Mouse (Mus musculus) lung, embryonic 16.5 days (tissue): Measurements from ENCODE around the gene Lpcat1. TPM values are rescaled to one million over a fixed set of nuclear protein-coding genes. Genes with fewer than 3 reads are reported as not detected.
A peak's percentile ranks its signal among the peaks of the same experiment; 100 is the strongest.

Experiments
- ATAC-seq: fragments of 200-750 bp; cut with Nextera tagmentation; 2 replicates; pipeline ENCODE4 v1.8.0; 2017; ENCODE audit warnings: low read depth, mild to moderate bottlenecking, moderate library complexity
- H3K27ac ChIP-seq: fragments of 300-500 bp; sonication (generic); 2 replicates; pipeline ENCODE4 v1.5.1; 2014; ENCODE audit warnings: mild to moderate bottlenecking, control low read depth, low read length
- H3K27me3 ChIP-seq: fragments of 300-500 bp; sonication (generic); 2 replicates; pipeline ENCODE4 v1.6.1; 2014; ENCODE audit warnings: low read depth, low read length, mixed read lengths; ENCODE audit not compliant: control insufficient read depth, insufficient read depth
- H3K36me3 ChIP-seq: fragments of 300-500 bp; sonication (generic); 2 replicates; pipeline ENCODE4 v1.6.1; 2014; ENCODE audit warnings: low read length; ENCODE audit not compliant: control insufficient read depth, insufficient read depth
- H3K4me1 ChIP-seq: fragments of 300-500 bp; sonication (generic); replicated peaks from 2 replicates; pipeline ENCODE4 v1.6.1; 2014; ENCODE audit warnings: low read length, mixed read lengths; ENCODE audit not compliant: control insufficient read depth, insufficient read depth
- H3K4me2 ChIP-seq: fragments of 300-500 bp; sonication (generic); 2 replicates; pipeline ENCODE4 v1.6.1; 2014; ENCODE audit warnings: low read depth, low read length, control low read depth
- H3K4me3 ChIP-seq: fragments of 300-500 bp; sonication (generic); 2 replicates; pipeline ENCODE4 v1.5.1; 2014; ENCODE audit warnings: mild to moderate bottlenecking, low read length, control low read depth
- H3K9ac ChIP-seq: fragments of 300-500 bp; sonication (generic); 2 replicates; pipeline ENCODE4 v1.6.1; 2014; ENCODE audit warnings: low read length, control low read depth
- H3K9me3 ChIP-seq: fragments of 300-500 bp; sonication (generic); 2 replicates; pipeline ENCODE4 v1.6.1; 2016; ENCODE audit warnings: low read length; ENCODE audit not compliant: control insufficient read depth
- WGBS: fragments of 180-500 bp; shearing (Covaris S2); extraction: QIAGEN DNeasy Blood & Tissue Kit; methylation state at CpG from one replicate; pipeline ENCODE4 v1.1.7; 2014; 5-methylcytosine and 5-hydroxymethylcytosine counted together
- polyA plus RNA-seq: library from polyadenylated mRNA; unstranded; fragments of >200 nt; fragmentation: Nextera tagmentation; extraction: Ambion mirVana; gene quantifications from 2 replicates; pipeline ENCODE4 v1.2.1, GENCODE M21; 2015

The Lpcat1 gene
- polyA plus RNA-seq, 1 experiment from 2014 or later, result 119 TPM

- H3K9ac ChIP-seq, result peak overlapping the region; percentile 95
- no peaks in the 10 kb centered on the region for H3K9me3 ChIP-seq
- ATAC-seq, result no peak
- H3K27me3 ChIP-seq, result no peaks in the 10 kb centered on the region
- peak overlapping the region; percentile 88 for H3K4me2 ChIP-seq
- H3K4me1 ChIP-seq, result peaks cover 27% of the 10 kb centered on the region
- peak overlapping the region; percentile 98 for H3K4me3 ChIP-seq
- no peaks in the 10 kb centered on the region for H3K36me3 ChIP-seq
- peak overlapping the region; percentile 51 for H3K27ac ChIP-seq
- 26% methylated on average over 9 of the region's 9 CpGs for WGBS
These were observed 2.4 kb downstream of the Lpcat1 start for GRCm38 (mm10) chr13:73469257-73469967.

GRCm38 (mm10) chr13:73472481-73472880 lies 5.5 kb downstream of the Lpcat1 start:
- no peaks in the 10 kb centered on the region for H3K9me3 ChIP-seq
- 71% methylated on average over 3 of the region's 3 CpGs for WGBS
- no peak overlapping the region for H3K4me2 ChIP-seq
- H3K27ac ChIP-seq, result no peak overlapping the region
- no peak overlapping the region for H3K4me3 ChIP-seq
- H3K36me3 ChIP-seq, result peaks cover 3% of the 10 kb centered on the region; the same call in 1 of the 2 replicates
- no peak for ATAC-seq
- peaks cover 32% of the 10 kb centered on the region for H3K4me1 ChIP-seq
- H3K9ac ChIP-seq, result no peak overlapping the region
- H3K27me3 ChIP-seq, result no peaks in the 10 kb centered on the region

GRCm38 (mm10) chr13:73473746-73474145 lies 6.7 kb downstream of the Lpcat1 start:
- H3K9me3 ChIP-seq, result no peaks in the 10 kb centered on the region
- peaks cover 3% of the 10 kb centered on the region; the same call in 1 of the 2 replicates for H3K36me3 ChIP-seq
- H3K9ac ChIP-seq, result no peak overlapping the region
- no peak overlapping the region for H3K4me3 ChIP-seq
- WGBS, result 67% methylated on average over 2 of the region's 2 CpGs
- H3K27ac ChIP-seq, result no peak overlapping the region
- H3K27me3 ChIP-seq, result no peaks in the 10 kb centered on the region
- H3K4me1 ChIP-seq, result peaks cover 23% of the 10 kb centered on the region
- no peak overlapping the region for H3K4me2 ChIP-seq
- no peak for ATAC-seq

- Histone ChIP-seq H3K4me1 (peaks cover 21% of the 10 kb centered on the region), H3K4me2 (no peak overlapping the region), H3K9me3 (no peaks in the 10 kb centered on the region), H3K9ac (no peak overlapping the region), H3K36me3 (peaks cover 3% of the 10 kb centered on the region; the same call in 1 of the 2 replicates), H3K27ac (no peak overlapping the region), H3K27me3 (no peaks in the 10 kb centered on the region), H3K4me3 (no peak overlapping the region)
- no peak for ATAC-seq
- 71% methylated on average over 6 of the region's 6 CpGs for WGBS
These were observed 7.2 kb downstream of the Lpcat1 start for GRCm38 (mm10) chr13:73474163-73474562.

- no peak overlapping the region for H3K27ac ChIP-seq
- H3K4me2 ChIP-seq, result no peak overlapping the region
- no peaks in the 10 kb centered on the region for H3K27me3 ChIP-seq
- H3K36me3 ChIP-seq, result peaks cover 3% of the 10 kb centered on the region; the same call in 1 of the 2 replicates
- peaks cover 15% of the 10 kb centered on the region for H3K4me1 ChIP-seq
- 85% methylated on average over 12 of the region's 12 CpGs for whole genome bisulfite sequencing
- ATAC-seq, result no peak
- no peak overlapping the region for H3K4me3 ChIP-seq
- H3K9me3 ChIP-seq, result no peaks in the 10 kb centered on the region
- peak overlapping the region; percentile 16; the same call in 1 of the 2 replicates for H3K9ac ChIP-seq
These were observed 8.3 kb downstream of the Lpcat1 start for GRCm38 (mm10) chr13:73475058-73475980.

- no peak overlapping the region for H3K4me2 ChIP-seq
- H3K4me1 ChIP-seq, result peaks cover 15% of the 10 kb centered on the region
- H3K27ac ChIP-seq, result no peak overlapping the region
- ATAC-seq, result no peak
- H3K4me3 ChIP-seq, result no peak overlapping the region
- no peak overlapping the region for H3K9ac ChIP-seq
- no peaks in the 10 kb centered on the region for H3K27me3 ChIP-seq
- no peaks in the 10 kb centered on the region for H3K9me3 ChIP-seq
- H3K36me3 ChIP-seq, result peaks cover 3% of the 10 kb centered on the region; the same call in 1 of the 2 replicates
- 83% methylated on average over 5 of the region's 5 CpGs for WGBS
These were observed 9.3 kb downstream of the Lpcat1 start for GRCm38 (mm10) chr13:73476259-73476658.

- 76% methylated on average over 8 of the region's 8 CpGs for WGBS
- Histone ChIP-seq H3K4me2 (no peak overlapping the region), H3K27ac (no peak overlapping the region), H3K36me3 (peaks cover 3% of the 10 kb centered on the region; the same call in 1 of the 2 replicates), H3K27me3 (no peaks in the 10 kb centered on the region), H3K9ac (no peak overlapping the region), H3K4me3 (no peak overlapping the region), H3K4me1 (peaks cover 15% of the 10 kb centered on the region), H3K9me3 (no peaks in the 10 kb centered on the region)
- ATAC-seq, result no peak
These were observed 9.8 kb downstream of the Lpcat1 start for GRCm38 (mm10) chr13:73476796-73477195.

- no peak overlapping the region for H3K4me2 ChIP-seq
- H3K4me1 ChIP-seq, result peaks cover 11% of the 10 kb centered on the region
- no peak overlapping the region for H3K27ac ChIP-seq
- no peak overlapping the region for H3K9ac ChIP-seq
- H3K27me3 ChIP-seq, result no peaks in the 10 kb centered on the region
- ATAC-seq, result no peak
- no peak overlapping the region for H3K4me3 ChIP-seq
- peaks cover 3% of the 10 kb centered on the region; the same call in 1 of the 2 replicates for H3K36me3 ChIP-seq
- no peaks in the 10 kb centered on the region for H3K9me3 ChIP-seq
- 93% methylated on average over 2 of the region's 2 CpGs for WGBS
These were observed 10.8 kb downstream of the Lpcat1 start for GRCm38 (mm10) chr13:73477841-73478240.

GRCm38 (mm10) chr13:73482476-73482875 lies 15.5 kb downstream of the Lpcat1 start:
- Histone ChIP-seq H3K36me3 (peaks cover 22% of the 10 kb centered on the region), H3K4me3 (no peak overlapping the region), H3K27ac (no peak overlapping the region), H3K4me2 (no peak overlapping the region), H3K27me3 (no peaks in the 10 kb centered on the region), H3K9ac (no peak overlapping the region), H3K9me3 (no peaks in the 10 kb centered on the region), H3K4me1 (peaks cover 5% of the 10 kb centered on the region)
- no peak for ATAC-seq
- 69% methylated on average over 7 of the region's 7 CpGs for WGBS
